Mouse (Mus musculus) cortical plate, adult 2 months (tissue): ENCODE data around the gene Hist1h4f.

ENCODE experiments used
- CTCF ChIP-seq: fragments of 200-500 bp; IDR thresholded peaks from 2 replicates; pipeline ENCODE4 v1.5.1; 2011; ENCODE audit warnings: mild to moderate bottlenecking, control low read depth, low read length; ENCODE audit not compliant: insufficient read depth; ENCODE audit errors: extremely low read depth
- POLR2A ChIP-seq: fragments of 200-500 bp; IDR thresholded peaks from 2 replicates; pipeline ENCODE4 v1.6.1; 2011; ENCODE audit warnings: mild to moderate bottlenecking, low read length, control low read depth; ENCODE audit not compliant: insufficient read depth; ENCODE audit errors: extremely low read depth

DNA sequence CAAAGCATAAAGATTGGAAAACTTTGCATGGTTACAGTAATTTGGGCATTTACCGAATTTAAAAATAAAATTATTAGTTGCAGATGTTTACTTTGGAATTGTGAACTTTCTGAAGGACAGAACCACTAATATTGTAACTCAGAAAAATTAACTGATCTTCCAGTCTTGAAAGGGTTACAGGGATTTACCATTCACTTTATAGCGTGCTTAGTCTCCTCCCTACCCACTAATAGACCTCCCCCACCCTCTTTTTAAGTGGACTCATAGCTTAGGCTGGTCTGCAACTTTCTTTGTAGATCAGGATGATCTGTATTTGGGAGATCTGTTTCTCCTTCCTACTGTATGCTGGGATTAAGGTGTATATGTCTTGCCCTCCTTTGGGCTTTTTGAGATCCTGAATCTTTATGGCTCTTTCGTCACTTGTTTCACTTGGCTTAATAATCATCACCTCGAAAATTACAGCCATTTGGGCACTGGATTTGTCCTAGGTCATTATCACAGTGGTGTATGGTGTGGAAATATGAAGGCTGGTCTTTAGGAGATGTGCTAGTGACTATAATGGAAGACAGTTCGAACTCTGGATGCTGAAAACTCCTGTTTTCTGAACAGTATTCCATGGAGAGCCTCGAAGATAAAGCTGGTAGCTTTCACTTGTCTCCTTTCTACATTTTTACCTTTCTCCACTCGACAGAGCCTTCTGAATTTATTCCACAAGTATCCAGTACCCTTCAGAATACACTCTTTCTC lies 15.2 kb downstream of the Hist1h4f start:
- no peak for TF ChIP-seq POLR2A
- TF ChIP-seq CTCF: no peak
